Mouse (Mus musculus): ENCODE data around the gene Cyp2d22. TPM values are rescaled to one million over a fixed set of nuclear protein-coding genes. Genes with fewer than 3 reads are reported as not detected.

The Cyp2d22 gene
- total and polyA plus RNA-seq, 3 experiments: 0.11 TPM; not detected in 2

DNA sequence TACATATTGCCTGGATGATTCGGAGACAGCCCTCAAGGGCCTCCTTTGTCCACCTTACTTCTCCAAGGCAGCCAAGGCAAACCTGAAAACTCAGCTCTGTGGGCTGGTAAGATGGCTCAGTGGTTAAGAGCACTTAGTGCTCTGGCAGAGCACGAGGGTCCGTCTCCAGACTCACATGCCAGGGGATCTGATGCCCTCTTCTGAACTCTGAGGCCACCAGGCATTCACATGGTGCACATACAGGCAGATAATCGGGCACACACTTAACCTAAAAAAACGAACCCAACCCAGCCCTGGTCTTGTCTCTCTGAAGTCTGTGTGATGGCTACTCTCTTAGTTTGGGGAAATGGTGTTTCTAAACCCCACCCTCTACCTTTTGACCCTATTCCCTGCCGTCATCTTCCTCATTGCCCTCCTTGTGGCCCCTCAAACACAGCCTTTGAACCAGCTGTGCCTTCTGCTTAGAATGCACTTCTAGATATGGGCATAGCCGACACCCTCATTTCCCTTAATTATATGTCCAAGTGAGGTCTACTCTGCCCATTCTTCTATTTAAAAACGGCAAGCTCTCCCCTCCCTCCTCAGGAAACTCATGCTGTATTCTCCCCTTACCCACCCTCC is 40.3 kb downstream of the Cyp2d22 start:
- TF ChIP-seq GATA2 (IDR thresholded peaks at IDR 0.05; ENCODE audit: borderline replicate concordance, low read depth, low read length) (no peak), TAL1 (conservative IDR thresholded peaks at IDR 0.05; ENCODE audit: low read depth, low read length) (no peak), POLR2AphosphoS5 (IDR thresholded peaks at IDR 0.05; ENCODE audit: insufficient replicate concordance, low read depth, low read length) (no peak), GATA1 (IDR thresholded peaks at IDR 0.05; ENCODE audit: borderline replicate concordance, low read length) (no peak), CTCF (IDR thresholded peaks at IDR 0.05; ENCODE audit: low read depth, low read length) (no peak)
- peaks cover 81% of the 10 kb centered on the region for H3K4me1 ChIP-seq (ENCODE audit: insufficient read depth, low read depth, low read length)
- DNase-seq (ENCODE audit: low spot score) (no peak), ATAC-seq (ENCODE audit: extremely low read depth, insufficient number of reproducible peaks, low FRiP score, poor library complexity, severe bottlenecking) (no peak)
- H3K36me3 ChIP-seq (replicated peaks): peaks cover 55% of the 10 kb centered on the region
- H3K9me3 ChIP-seq (replicated peaks): no peaks in the 10 kb centered on the region
- H3K4me3 ChIP-seq (ENCODE audit: low read depth, low read length): peak overlapping the region; percentile 78; the same call in 1 of the 2 replicates
- H3K27me3 ChIP-seq (ENCODE audit: insufficient read depth, low read length): no peaks in the 10 kb centered on the region

GRCm38 (mm10) chr15:82339150-82339549 is 40.9 kb downstream of the Cyp2d22 start:
- H3K4me3 ChIP-seq (ENCODE audit: low read depth, low read length): peak overlapping the region; percentile 71; the same call in 1 of the 2 replicates
- TF ChIP-seq GATA2 (IDR thresholded peaks at IDR 0.05; ENCODE audit: borderline replicate concordance, low read depth, low read length): no peak
- no peak for TF ChIP-seq TAL1 (conservative IDR thresholded peaks at IDR 0.05; ENCODE audit: low read depth, low read length)
- TF ChIP-seq GATA1 (IDR thresholded peaks at IDR 0.05; ENCODE audit: borderline replicate concordance, low read length): no peak
- TF ChIP-seq CTCF (IDR thresholded peaks at IDR 0.05; ENCODE audit: low read depth, low read length): no peak
- TF ChIP-seq POLR2AphosphoS5 (IDR thresholded peaks at IDR 0.05; ENCODE audit: insufficient replicate concordance, low read depth, low read length): no peak
- H3K27me3 ChIP-seq (ENCODE audit: insufficient read depth, low read length): no peaks in the 10 kb centered on the region
- peaks cover 81% of the 10 kb centered on the region for H3K4me1 ChIP-seq (ENCODE audit: insufficient read depth, low read depth, low read length)
- H3K36me3 ChIP-seq (replicated peaks): peaks cover 55% of the 10 kb centered on the region
- no peaks in the 10 kb centered on the region for H3K9me3 ChIP-seq (replicated peaks)
- ATAC-seq (ENCODE audit: extremely low read depth, insufficient number of reproducible peaks, low FRiP score, poor library complexity, severe bottlenecking): no peak
- DNase-seq (ENCODE audit: low spot score): no peak

- DNase-seq (ENCODE audit: low spot score) (peak; percentile 96), ATAC-seq (ENCODE audit: extremely low read depth, insufficient number of reproducible peaks, low FRiP score, poor library complexity, severe bottlenecking) (peak; percentile 52)
- Histone ChIP-seq H3K36me3 (replicated peaks) (peaks cover 55% of the 10 kb centered on the region), H3K4me1 (ENCODE audit: insufficient read depth, low read depth, low read length) (peaks cover 80% of the 10 kb centered on the region), H3K4me3 (ENCODE audit: low read depth, low read length) (peak within 1 kb of the TSS; percentile 71), H3K27me3 (ENCODE audit: insufficient read depth, low read length) (no peaks in the 10 kb centered on the region), H3K9me3 (replicated peaks) (no peaks in the 10 kb centered on the region)
- TF ChIP-seq POLR2AphosphoS5 (IDR thresholded peaks at IDR 0.05; ENCODE audit: insufficient replicate concordance, low read depth, low read length) (no peak), GATA1 (IDR thresholded peaks at IDR 0.05; ENCODE audit: borderline replicate concordance, low read length) (no peak), TAL1 (conservative IDR thresholded peaks at IDR 0.05; ENCODE audit: low read depth, low read length) (no peak), CTCF (IDR thresholded peaks at IDR 0.05; ENCODE audit: low read depth, low read length) (no peak), GATA2 (IDR thresholded peaks at IDR 0.05; ENCODE audit: borderline replicate concordance, low read depth, low read length) (no peak)
These were observed 41.4 kb downstream of the Cyp2d22 start, which contains the start of the genes Naga, Pheta2 and Smdt1 for GRCm38 (mm10) chr15:82338593-82339112. TSS of gene Naga (minus strand) at chr15:82338925. TSS of gene Pheta2 (plus strand) at chr15:82338942. TSS of gene Smdt1 (plus strand) at chr15:82338959.

DNA sequence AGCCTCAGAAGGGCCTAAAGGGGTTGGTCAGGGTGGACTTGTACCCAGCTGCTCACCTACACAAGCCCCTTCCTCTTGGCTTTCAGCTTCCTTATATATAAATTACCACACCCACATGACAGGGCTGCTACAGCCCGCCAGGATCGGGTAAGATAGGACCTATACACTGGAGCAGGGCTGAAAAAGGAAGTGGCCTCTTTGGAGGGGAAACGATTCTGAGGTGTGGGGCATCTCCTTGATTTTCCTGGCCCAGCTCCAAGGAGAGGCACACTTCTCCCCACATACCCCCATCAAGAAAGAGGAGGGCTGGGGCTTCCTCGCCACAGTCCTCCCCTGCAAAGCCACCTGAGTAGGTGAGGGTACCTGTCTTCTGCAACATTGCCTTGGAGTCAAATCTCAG is 42.2 kb downstream of the Cyp2d22 start:
- DNase-seq (ENCODE audit: low spot score) (peak; percentile 66), ATAC-seq (ENCODE audit: extremely low read depth, insufficient number of reproducible peaks, low FRiP score, poor library complexity, severe bottlenecking) (no peak)
- peak overlapping the region; percentile 71 for H3K4me3 ChIP-seq (ENCODE audit: low read depth, low read length)
- H3K36me3 ChIP-seq (replicated peaks): peaks cover 55% of the 10 kb centered on the region
- TF ChIP-seq TAL1 (conservative IDR thresholded peaks at IDR 0.05; ENCODE audit: low read depth, low read length) (no peak), GATA1 (IDR thresholded peaks at IDR 0.05; ENCODE audit: borderline replicate concordance, low read length) (no peak), POLR2AphosphoS5 (IDR thresholded peaks at IDR 0.05; ENCODE audit: insufficient replicate concordance, low read depth, low read length) (no peak), CTCF (IDR thresholded peaks at IDR 0.05; ENCODE audit: low read depth, low read length) (no peak), GATA2 (IDR thresholded peaks at IDR 0.05; ENCODE audit: borderline replicate concordance, low read depth, low read length) (no peak)
- peaks cover 76% of the 10 kb centered on the region for H3K4me1 ChIP-seq (ENCODE audit: insufficient read depth, low read depth, low read length)
- no peaks in the 10 kb centered on the region for H3K9me3 ChIP-seq (replicated peaks)
- no peaks in the 10 kb centered on the region for H3K27me3 ChIP-seq (ENCODE audit: insufficient read depth, low read length)

DNA sequence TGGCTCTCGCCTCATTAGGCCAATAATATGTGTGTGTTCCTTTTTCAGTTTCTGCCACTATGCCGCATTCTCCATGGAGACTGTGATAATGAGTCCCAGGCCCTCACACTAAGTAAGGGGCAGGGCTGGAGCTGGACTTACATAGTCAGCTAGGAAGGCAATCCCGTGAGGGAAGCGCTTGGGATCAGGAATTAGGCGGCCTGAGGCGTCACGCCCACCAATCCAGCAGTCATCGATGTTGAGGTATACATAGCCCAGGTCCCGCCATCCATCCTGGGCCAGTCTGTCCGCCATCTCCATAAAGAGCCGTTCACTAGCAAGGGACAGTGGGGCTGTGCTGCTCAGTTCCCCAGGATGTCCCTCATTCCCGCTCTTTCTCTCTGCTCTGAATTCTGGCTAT is 43.4 kb downstream of the Cyp2d22 start:
- TF ChIP-seq TAL1 (conservative IDR thresholded peaks at IDR 0.05; ENCODE audit: low read depth, low read length): no peak
- no peak for TF ChIP-seq POLR2AphosphoS5 (IDR thresholded peaks at IDR 0.05; ENCODE audit: insufficient replicate concordance, low read depth, low read length)
- TF ChIP-seq GATA1 (IDR thresholded peaks at IDR 0.05; ENCODE audit: borderline replicate concordance, low read length): no peak
- TF ChIP-seq CTCF (IDR thresholded peaks at IDR 0.05; ENCODE audit: low read depth, low read length): no peak
- no peak for TF ChIP-seq GATA2 (IDR thresholded peaks at IDR 0.05; ENCODE audit: borderline replicate concordance, low read depth, low read length)
- H3K9me3 ChIP-seq (replicated peaks): no peaks in the 10 kb centered on the region
- peaks cover 77% of the 10 kb centered on the region for H3K4me1 ChIP-seq (ENCODE audit: insufficient read depth, low read depth, low read length)
- H3K4me3 ChIP-seq (ENCODE audit: low read depth, low read length): peak overlapping the region; percentile 52; the same call in 1 of the 2 replicates
- no peaks in the 10 kb centered on the region for H3K27me3 ChIP-seq (ENCODE audit: insufficient read depth, low read length)
- no peak for DNase-seq (ENCODE audit: low spot score)
- H3K36me3 ChIP-seq (replicated peaks): peaks cover 59% of the 10 kb centered on the region
- ATAC-seq (ENCODE audit: extremely low read depth, insufficient number of reproducible peaks, low FRiP score, poor library complexity, severe bottlenecking): no peak

DNA sequence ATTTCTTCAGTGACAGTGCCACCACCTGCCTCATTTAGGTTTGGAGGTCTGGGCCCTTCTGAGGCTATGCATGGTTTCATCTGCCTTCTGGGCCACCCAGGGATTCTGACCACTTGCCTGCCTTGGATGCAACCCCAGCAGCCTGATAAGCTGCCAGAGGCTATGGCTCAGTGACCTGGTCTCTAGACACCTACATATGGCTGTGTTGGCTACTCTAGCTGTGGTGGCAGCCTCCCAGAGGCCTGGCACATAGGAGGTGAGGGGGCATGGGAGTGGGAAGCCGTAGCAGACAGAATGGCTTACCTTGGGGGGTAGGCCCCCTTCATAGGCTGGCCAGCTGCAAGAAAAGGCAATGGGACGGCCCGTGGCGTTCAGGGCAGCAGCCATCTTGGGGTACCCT is 44.9 kb downstream of the Cyp2d22 start:
- no peaks in the 10 kb centered on the region for H3K9me3 ChIP-seq (replicated peaks)
- ATAC-seq (ENCODE audit: extremely low read depth, insufficient number of reproducible peaks, low FRiP score, poor library complexity, severe bottlenecking) (no peak), DNase-seq (ENCODE audit: low spot score) (no peak)
- H3K4me1 ChIP-seq (ENCODE audit: insufficient read depth, low read depth, low read length): peaks cover 78% of the 10 kb centered on the region
- H3K27me3 ChIP-seq (ENCODE audit: insufficient read depth, low read length): no peaks in the 10 kb centered on the region
- peaks cover 74% of the 10 kb centered on the region for H3K36me3 ChIP-seq (replicated peaks)
- H3K4me3 ChIP-seq (ENCODE audit: low read depth, low read length): no peak overlapping the region
- TF ChIP-seq TAL1 (conservative IDR thresholded peaks at IDR 0.05; ENCODE audit: low read depth, low read length) (no peak), CTCF (IDR thresholded peaks at IDR 0.05; ENCODE audit: low read depth, low read length) (no peak), POLR2AphosphoS5 (IDR thresholded peaks at IDR 0.05; ENCODE audit: insufficient replicate concordance, low read depth, low read length) (no peak), GATA1 (IDR thresholded peaks at IDR 0.05; ENCODE audit: borderline replicate concordance, low read length) (no peak)

Measured in G1E (cell line).